Mouse (Mus musculus) limb, embryonic 14.5 days (tissue): ENCODE results near the gene Enoph1. TPM values are rescaled to one million over a fixed set of nuclear protein-coding genes. Genes with fewer than 3 reads are reported as not detected.

Experiments
- ATAC-seq: fragments of 200-750 bp; cut with Nextera tagmentation; 2 replicates; pipeline ENCODE4 v1.8.0; 2017; ENCODE audit warnings: low read depth, moderate number of reproducible peaks, moderate TSS enrichment; ENCODE audit not compliant: low FRiP score
- DNase-seq: peaks from one replicate; pipeline ENCODE4 v3.0.0-alpha.2; 2015; ENCODE audit warnings: low spot score
- H3K27ac ChIP-seq: fragments of 300-500 bp; sonication (generic); replicated peaks from 2 replicates; pipeline ENCODE4 v1.5.1; 2014; ENCODE audit warnings: low read depth, mild to moderate bottlenecking, low read length, moderate library complexity, mixed read lengths
- H3K27me3 ChIP-seq: fragments of 300-500 bp; sonication (generic); 2 replicates; pipeline ENCODE4 v1.6.1; 2014; ENCODE audit warnings: low read length, mixed read lengths; ENCODE audit not compliant: control insufficient read depth, insufficient read depth
- H3K36me3 ChIP-seq: fragments of 300-500 bp; sonication (generic); 2 replicates; pipeline ENCODE4 v1.6.1; 2014; ENCODE audit warnings: mild to moderate bottlenecking, low read length, moderate library complexity, mixed read lengths; ENCODE audit not compliant: control insufficient read depth, insufficient read depth
- H3K4me1 ChIP-seq: fragments of 300-500 bp; sonication (generic); 2 replicates; pipeline ENCODE4 v1.6.1; 2014; ENCODE audit warnings: antibody characterized with exemption, low read length, mixed read lengths; ENCODE audit not compliant: control insufficient read depth, insufficient read depth
- H3K4me2 ChIP-seq: fragments of 300-500 bp; sonication (generic); replicated peaks from 2 replicates; pipeline ENCODE4 v1.6.1; 2014; ENCODE audit warnings: low read depth, mild to moderate bottlenecking, low read length, moderate library complexity; ENCODE audit not compliant: severe bottlenecking
- H3K4me3 ChIP-seq: fragments of 300-500 bp; sonication (generic); replicated peaks from 2 replicates; pipeline ENCODE4 v1.5.1; 2014; ENCODE audit warnings: low read length
- H3K9ac ChIP-seq: fragments of 300-500 bp; sonication (generic); 2 replicates; pipeline ENCODE4 v1.6.1; 2014; ENCODE audit warnings: mild to moderate bottlenecking, low read depth, low read length, moderate library complexity; ENCODE audit not compliant: severe bottlenecking
- H3K9me3 ChIP-seq: fragments of 300-500 bp; sonication (generic); 2 replicates; pipeline ENCODE4 v1.6.1; 2016; ENCODE audit warnings: low read length; ENCODE audit not compliant: control insufficient read depth
- POLR2A ChIP-seq: fragments of 200-500 bp; IDR thresholded peaks from 2 replicates; pipeline ENCODE4 v1.8.0; 2012; ENCODE audit warnings: inconsistent platforms, mild to moderate bottlenecking, moderate library complexity, borderline replicate concordance; ENCODE audit not compliant: insufficient read depth, insufficient read length; ENCODE audit errors: extremely low read depth
- WGBS: fragments of 180-500 bp; shearing (Covaris S2); extraction: QIAGEN DNeasy Blood & Tissue Kit; methylation state at CpG from one replicate; pipeline ENCODE4 v1.1.7; 2014; 5-methylcytosine and 5-hydroxymethylcytosine counted together
- polyA plus RNA-seq, 2 experiments: library from polyadenylated mRNA; depleted of rRNA in 1 of 2; stranded (reverse) in 1 of 2; unstranded in 1 of 2; fragments of >200 nt; fragmentation: Nextera tagmentation in 1 of 2; extraction: Ambion mirVana in 1 of 2; gene quantifications; 2 replicates each; pipeline versions ENCODE4 v1.2.1 to v1.2.3; 2012 to 2014

The Enoph1 gene
- polyA plus RNA-seq, 2 experiments, result 42.8 to 50.5 TPM

DNA sequence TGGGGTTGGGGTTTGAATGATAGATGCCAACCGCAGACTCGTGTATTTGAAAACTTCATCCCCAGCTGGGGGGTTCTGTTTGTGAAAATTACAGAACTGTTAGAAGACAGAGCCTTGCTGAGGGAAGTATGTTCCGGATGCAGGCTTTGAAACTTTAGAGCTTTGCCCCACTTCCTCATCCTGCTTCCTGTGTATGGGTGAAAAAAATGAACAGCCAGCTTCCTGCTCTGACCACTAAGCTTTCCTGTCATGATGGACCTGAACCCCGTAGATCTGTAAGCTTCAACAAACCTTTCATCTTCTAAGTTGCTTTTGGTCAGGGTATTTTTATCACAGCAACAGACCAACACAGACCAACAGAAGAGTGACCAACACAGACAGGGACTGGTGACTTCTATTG, 42.2 kb downstream of the Enoph1 start:
- WGBS, result 73% methylated on average over 4 of the region's 4 CpGs

GRCm38 (mm10) chr5:100083953-100084562, 44.3 kb downstream of the Enoph1 start:
- DNase-seq (peak; percentile 64), ATAC-seq (peak; percentile 69)
- no peak for TF ChIP-seq POLR2A
- Histone ChIP-seq H3K9me3 (no peaks in the 10 kb centered on the region), H3K36me3 (no peaks in the 10 kb centered on the region), H3K4me3 (no peak overlapping the region), H3K4me2 (no peak overlapping the region; the same call in 1 of the 2 replicates), H3K27me3 (no peaks in the 10 kb centered on the region), H3K4me1 (peaks cover 16% of the 10 kb centered on the region; the same call in 1 of the 2 replicates), H3K9ac (no peak overlapping the region), H3K27ac (no peak overlapping the region)
- 34% methylated on average over 12 of the region's 12 CpGs for WGBS

More for the DNA sequence above, 42.2 kb downstream of the Enoph1 start:
- Histone ChIP-seq H3K36me3 (no peaks in the 10 kb centered on the region), H3K9me3 (no peaks in the 10 kb centered on the region), H3K4me2 (no peak overlapping the region), H3K9ac (no peak overlapping the region), H3K27me3 (no peaks in the 10 kb centered on the region), H3K4me1 (peaks cover 20% of the 10 kb centered on the region; the same call in 1 of the 2 replicates), H3K27ac (no peak overlapping the region), H3K4me3 (no peak overlapping the region)
- ATAC-seq (no peak), DNase-seq (no peak)
- no peak for TF ChIP-seq POLR2A

DNA sequence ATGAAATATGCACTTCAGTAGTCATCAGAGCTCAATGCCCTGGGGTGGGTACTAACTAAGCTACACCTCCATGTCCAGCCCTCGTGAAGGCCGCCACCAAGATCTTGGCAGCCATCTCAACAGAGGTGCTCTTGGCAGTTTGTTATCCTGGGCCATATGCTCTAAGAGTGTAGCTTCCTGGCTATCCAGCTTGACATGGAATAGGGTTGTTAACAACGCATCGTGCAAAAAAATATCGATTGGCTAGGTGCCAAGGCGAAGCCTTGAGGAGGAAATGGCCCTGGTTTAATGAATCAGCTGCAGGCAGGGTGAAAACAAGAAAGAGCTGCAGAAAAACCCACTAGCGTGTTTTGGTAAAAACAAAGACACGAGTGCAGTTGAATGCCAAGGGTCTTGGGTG, 45.3 kb downstream of the Enoph1 start:
- DNase-seq, result peak; percentile 37
- Histone ChIP-seq H3K27ac (no peak overlapping the region), H3K36me3 (no peaks in the 10 kb centered on the region), H3K27me3 (no peaks in the 10 kb centered on the region), H3K4me1 (peaks cover 10% of the 10 kb centered on the region; the same call in 1 of the 2 replicates), H3K4me2 (no peak overlapping the region), H3K9me3 (no peaks in the 10 kb centered on the region), H3K4me3 (no peak overlapping the region), H3K9ac (no peak overlapping the region)
- no peak for TF ChIP-seq POLR2A
- ATAC-seq, result no peak
- WGBS, result 41% methylated on average over 8 of the region's 8 CpGs

GRCm38 (mm10) chr5:100090515-100091262, 50.9 kb downstream of the Enoph1 start:
- 23% methylated on average over 12 of the region's 12 CpGs for WGBS

GRCm38 (mm10) chr5:100091263-100091594, 51.4 kb downstream of the Enoph1 start:
- no peak for TF ChIP-seq POLR2A
- Histone ChIP-seq H3K4me2 (peak overlapping the region; percentile 43), H3K27ac (no peak overlapping the region), H3K4me1 (peaks cover 13% of the 10 kb centered on the region), H3K9ac (no peak overlapping the region; the same call in 1 of the 2 replicates), H3K4me3 (no peak overlapping the region), H3K9me3 (no peaks in the 10 kb centered on the region), H3K27me3 (no peaks in the 10 kb centered on the region), H3K36me3 (no peaks in the 10 kb centered on the region)
- DNase-seq, result no peak
- 23% methylated on average over 10 of the region's 10 CpGs for WGBS
- ATAC-seq, result no peak

More at GRCm38 (mm10) chr5:100090515-100091262, 50.9 kb downstream of the Enoph1 start:
- DNase-seq (no peak), ATAC-seq (no peak)
- TF ChIP-seq POLR2A, result no peak
- Histone ChIP-seq H3K9ac (no peak overlapping the region), H3K36me3 (no peaks in the 10 kb centered on the region), H3K27me3 (no peaks in the 10 kb centered on the region), H3K27ac (no peak overlapping the region), H3K4me3 (no peak overlapping the region), H3K4me2 (peak overlapping the region; percentile 43; the same call in 1 of the 2 replicates), H3K9me3 (no peaks in the 10 kb centered on the region), H3K4me1 (peaks cover 13% of the 10 kb centered on the region)
